Mouse (Mus musculus) brain, embryonic 14.5 days (tissue): ENCODE measurements around the gene Golm1. TPM values are rescaled to one million over a fixed set of nuclear protein-coding genes. Genes with fewer than 3 reads are reported as not detected.

ENCODE experiments used
- DNase-seq: peaks from one replicate; pipeline ENCODE4 v3.0.0-alpha.2; 2011; ENCODE audit warnings: low read depth
- CTCF ChIP-seq: fragments of 200-500 bp; IDR thresholded peaks from 2 replicates; pipeline ENCODE4 v1.5.1; 2012; ENCODE audit warnings: inconsistent platforms, mild to moderate bottlenecking, moderate library complexity, borderline replicate concordance; ENCODE audit not compliant: insufficient read depth, insufficient read length; ENCODE audit errors: extremely low read depth
- POLR2A ChIP-seq: fragments of 200-500 bp; IDR thresholded peaks from 2 replicates; pipeline ENCODE4 v1.6.1; 2012; ENCODE audit warnings: mild to moderate bottlenecking, inconsistent platforms, borderline replicate concordance; ENCODE audit not compliant: poor library complexity, insufficient read depth, insufficient read length, severe bottlenecking; ENCODE audit errors: extremely low read depth
- polyA plus RNA-seq: library from polyadenylated mRNA; depleted of rRNA; stranded (reverse); fragments of >200 nt; gene quantifications from 2 replicates; pipeline ENCODE4 v1.2.3, GENCODE M21; 2012

Gene Golm1
- polyA plus RNA-seq, 1 experiment, result 25.8 TPM

DNA sequence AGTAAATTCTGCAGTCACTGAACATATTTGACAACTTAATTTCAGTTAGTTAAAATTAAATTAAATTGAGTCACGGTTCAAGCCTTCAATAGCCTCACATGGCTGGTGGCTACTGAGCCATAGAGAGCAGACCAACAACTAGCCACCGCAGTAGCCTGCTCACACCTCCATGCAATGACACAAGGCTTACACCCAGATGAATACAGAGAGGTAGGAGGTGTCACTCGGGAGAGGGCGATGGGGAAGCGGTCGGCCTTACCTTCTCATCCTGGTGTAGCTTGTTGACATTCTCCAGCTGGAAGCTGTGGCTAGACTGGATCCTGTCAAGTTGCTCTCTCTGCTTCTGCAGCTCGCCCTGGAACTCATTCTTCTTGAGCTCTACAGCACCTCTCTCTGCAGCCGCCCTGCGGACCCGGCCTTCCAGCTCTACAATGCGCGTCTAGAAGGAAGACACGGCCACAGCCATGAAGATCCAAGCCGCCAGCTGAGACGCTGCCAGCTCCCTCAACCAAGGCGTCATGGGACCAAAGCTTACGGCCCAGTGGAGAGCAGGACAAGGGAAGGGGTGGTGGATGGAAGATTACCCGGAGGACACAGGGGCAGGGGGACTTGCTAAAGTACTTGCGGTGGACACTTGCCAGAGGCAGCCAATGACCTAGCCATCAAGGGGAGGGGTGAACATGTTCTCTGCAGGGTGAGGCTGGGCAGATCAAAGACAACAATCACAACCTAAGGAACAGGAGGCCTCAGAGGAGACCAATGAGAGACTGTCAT, 11.5 kb downstream of the Golm1 start:
- TF ChIP-seq CTCF (no peak), POLR2A (no peak)
- DNase-seq, result no peak

DNA sequence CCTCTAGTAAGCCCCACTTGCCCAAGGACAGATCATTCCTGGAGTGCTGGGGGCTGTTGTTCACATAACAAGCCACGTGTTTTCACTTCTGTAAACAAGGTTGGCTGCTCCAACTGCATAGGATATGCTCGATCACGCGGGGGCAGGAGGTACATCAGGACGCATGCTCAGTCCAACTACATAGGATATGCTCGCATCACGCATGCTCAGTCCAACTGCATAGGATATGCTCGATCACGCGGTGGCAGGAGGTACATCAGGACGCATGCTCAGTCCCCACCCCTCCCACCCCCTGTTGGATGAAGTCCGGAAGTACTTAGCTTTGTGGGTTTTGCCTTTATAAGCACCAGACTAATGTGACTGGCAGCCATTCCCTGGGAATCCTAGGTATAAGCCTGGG, 13.6 kb downstream of the Golm1 start:
- TF ChIP-seq CTCF, result no peak
- TF ChIP-seq POLR2A, result no peak
- DNase-seq, result no peak

DNA sequence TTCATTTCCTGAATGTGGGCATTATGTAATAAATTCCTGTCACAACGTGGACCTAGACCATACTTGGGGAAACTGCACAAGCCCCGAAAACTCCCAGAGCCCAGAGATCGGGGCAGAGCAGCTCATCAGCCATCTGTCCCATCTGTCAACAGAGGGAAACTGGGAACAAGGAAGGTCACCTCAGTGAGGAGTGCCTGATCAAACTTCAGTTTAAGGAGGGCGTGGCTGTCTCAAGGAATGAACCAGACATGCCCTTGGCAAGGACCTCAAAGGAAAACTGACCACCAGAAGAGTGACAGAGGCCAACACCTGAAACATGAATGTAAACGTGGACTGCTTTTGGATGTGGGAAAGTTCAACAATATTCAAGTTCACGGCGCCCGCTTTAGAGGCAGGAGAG, 14.2 kb downstream of the Golm1 start:
- TF ChIP-seq POLR2A, result no peak
- TF ChIP-seq CTCF, result no peak
- DNase-seq, result no peak

DNA sequence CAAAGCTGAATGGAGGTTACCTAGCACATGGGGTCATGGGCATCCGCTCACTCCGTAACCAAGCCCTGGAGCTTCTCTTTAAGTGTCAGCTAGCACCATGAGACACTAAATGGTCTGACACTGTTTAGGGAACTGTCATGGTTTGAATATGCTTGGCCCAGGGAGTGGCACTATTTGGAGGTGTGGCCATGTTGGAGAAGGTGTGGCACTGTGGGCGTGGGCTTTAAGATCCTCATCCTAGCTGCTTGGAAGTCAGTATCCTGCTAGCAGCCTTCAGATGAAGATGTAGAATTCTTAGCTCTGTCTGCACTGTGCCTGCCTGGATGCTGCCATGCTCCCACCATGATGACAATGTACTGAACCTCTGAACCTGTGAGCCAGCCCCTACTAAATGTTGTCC, 15.2 kb downstream of the Golm1 start:
- no peak for DNase-seq
- TF ChIP-seq POLR2A, result no peak
- TF ChIP-seq CTCF, result no peak

DNA sequence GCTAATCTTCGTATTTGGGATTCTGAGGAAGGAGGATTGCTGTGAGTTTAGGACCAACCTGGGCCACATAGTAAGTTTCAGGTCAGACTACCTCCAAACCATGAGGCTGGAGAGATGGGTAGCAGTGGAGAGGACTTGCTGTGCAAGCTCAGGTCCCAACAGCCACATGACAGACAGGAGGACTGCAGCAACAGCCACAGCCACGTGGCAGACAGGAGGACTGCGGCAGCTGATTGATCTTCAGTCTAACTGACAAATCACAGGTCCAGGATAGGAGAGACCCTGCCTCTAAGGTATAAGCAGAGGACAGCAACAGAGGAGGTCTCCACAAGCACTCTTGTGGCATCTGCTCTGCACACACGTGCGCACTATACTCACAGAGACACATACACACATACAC, 17.8 kb downstream of the Golm1 start:
- no peak for TF ChIP-seq POLR2A
- TF ChIP-seq CTCF, result no peak
- DNase-seq, result no peak

DNA sequence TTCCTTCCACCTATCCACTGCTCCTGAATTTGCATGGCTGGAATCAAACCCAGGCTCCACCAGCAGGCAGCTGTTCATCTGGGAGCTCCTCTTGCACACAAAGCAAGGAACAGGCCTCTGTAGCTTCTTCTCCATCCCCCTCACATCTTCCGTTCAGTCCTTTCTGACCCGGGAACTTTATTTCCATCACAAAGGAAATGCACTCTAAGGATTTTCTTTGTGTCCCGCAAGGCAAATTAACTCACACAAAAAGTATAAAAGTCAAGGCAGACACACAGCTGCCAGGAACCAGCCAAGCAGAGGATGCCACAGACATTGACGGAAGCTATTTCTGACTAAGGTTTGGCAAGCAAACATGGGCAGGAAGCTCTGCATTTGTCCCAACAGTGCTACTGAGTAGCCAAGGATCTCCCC, 18.6 kb downstream of the Golm1 start:
- peak; percentile 77 for DNase-seq
- TF ChIP-seq POLR2A (no peak), CTCF (no peak)

DNA sequence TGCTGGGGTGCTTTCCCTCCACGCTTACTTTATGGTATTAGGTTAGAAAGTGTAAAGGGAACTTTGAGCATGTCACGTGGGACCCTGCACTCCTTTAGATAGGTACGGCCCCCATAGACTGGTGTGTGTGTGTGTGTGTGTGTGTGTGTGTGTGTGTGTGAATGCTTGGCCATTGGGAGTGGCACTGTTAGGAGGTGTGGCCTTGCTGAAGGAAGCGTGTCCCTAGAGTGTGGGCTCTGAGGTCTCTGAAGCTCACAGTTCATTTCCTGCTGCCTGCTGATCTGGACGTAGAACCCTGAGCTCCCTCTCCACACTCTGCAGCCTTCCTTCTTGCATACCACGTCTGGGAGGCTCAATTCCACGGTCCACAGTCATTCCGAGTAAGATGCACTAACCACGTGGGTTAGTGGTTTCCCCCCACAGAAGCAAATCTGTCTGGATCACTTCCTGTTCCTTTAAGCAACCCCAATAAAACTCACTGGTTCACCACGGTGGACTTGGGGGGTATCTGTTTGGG, 19.2 kb downstream of the Golm1 start:
- no peak for TF ChIP-seq CTCF
- no peak for TF ChIP-seq POLR2A
- DNase-seq, result no peak

DNA sequence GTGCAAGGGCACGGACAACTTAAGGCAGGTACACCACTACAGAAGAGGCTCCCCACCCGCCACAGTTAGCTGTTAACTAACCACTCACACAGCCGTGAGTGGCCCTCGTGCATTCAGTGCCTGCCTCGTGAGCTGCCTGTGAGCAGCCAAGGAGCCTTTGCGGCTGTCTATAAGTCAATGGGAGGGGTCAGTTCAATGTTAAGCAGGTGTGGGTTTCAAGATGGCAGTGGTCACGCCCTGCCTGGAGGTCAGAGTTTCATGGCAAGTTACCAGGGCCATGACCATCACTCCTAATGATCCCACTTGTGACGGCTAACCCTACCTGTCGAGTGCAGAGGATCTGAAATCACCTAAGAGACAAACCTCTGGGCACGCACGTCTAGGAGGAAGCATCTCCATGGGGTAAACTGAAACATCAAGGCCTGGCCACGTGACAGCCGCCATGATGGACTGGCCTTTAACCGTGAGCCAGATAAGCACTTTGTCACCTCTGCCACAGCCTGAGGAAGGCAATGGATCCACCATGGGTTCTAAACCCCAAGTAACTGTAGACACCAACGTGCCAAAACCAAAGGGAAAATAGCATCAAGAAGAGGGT, 19.8 kb downstream of the Golm1 start:
- no peak for DNase-seq
- TF ChIP-seq CTCF, result no peak
- TF ChIP-seq POLR2A, result no peak

DNA sequence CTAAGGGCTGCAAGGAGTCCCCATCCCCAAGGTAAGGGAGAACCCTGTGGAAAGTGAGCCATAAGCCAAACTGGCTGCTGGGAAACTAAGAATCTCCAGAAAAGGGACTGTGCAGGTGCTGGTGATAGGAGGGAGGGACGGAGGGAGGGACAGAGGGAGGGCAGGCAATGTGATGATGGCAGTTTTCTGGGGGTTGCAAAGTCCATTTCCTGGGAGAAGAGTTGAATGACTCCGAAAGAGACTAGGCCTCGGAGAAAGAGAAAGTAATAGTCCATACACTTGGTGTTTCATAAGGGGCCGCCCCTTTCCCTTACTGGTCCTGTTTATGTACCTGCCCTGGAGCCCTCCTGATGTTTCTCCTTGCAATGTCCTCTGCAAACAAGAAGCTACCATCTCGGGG, 21.1 kb downstream of the Golm1 start:
- no peak for DNase-seq
- no peak for TF ChIP-seq CTCF
- TF ChIP-seq POLR2A, result no peak

DNA sequence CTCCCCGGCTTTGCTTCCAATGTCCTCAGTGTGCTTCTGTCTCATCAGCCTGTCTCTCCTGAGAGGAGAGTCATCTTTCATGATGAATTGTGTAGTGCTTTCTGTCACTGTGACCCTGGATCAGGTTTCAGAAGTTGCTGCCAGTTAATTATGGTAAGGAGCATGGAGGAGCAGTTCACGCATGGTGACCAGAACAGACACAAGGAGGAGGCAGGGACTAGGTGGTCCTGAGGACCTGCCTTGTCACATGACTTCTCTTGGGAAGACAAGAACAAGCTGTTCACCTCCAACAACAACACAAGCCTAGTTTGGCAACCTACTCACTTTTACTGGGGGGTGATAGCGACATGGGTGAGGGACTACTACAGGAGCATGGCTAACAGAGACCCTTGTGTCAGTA, 22.5 kb downstream of the Golm1 start:
- DNase-seq, result no peak
- TF ChIP-seq POLR2A (no peak), CTCF (no peak)

DNA sequence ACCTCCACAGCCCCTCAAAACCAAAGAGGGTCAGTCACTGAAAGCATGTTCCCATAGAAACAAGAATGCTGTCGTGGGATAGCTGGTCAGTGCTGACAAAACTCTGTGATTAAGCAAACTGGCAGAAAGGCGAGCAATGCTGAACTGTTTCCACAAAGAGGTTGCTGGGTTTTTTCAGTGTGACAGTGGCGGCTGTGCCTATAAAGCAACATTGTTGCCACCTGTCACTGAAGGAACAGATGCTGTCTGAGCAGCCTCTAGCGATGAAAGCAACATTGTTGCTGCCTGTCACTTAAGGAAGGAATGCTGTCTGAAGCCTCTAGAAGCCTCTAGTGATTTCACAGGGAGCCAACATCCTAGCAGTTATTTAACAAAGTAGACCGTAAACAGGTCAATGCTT, 23.0 kb downstream of the Golm1 start:
- DNase-seq, result peak; percentile 78
- TF ChIP-seq CTCF (no peak), POLR2A (no peak)

DNA sequence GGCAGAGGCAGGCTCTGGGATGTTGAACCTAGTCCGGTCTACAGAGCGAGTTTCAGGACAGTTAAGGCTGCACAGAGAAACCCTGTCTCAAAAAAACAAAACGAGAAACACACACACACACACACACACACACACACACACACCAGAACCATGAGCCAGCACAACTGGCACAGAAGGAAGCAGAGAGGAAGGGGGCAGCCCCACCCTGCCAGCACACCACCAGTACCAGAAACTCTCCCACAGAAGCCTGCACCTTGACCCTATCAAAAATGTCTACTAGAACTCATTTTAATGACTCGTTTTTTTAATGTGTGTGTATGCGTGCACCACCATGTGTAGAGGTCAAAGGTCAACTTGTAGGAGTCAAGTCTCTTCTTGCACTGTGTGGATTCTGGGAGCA, 25.8 kb downstream of the Golm1 start:
- no peak for TF ChIP-seq CTCF
- TF ChIP-seq POLR2A, result no peak

DNA sequence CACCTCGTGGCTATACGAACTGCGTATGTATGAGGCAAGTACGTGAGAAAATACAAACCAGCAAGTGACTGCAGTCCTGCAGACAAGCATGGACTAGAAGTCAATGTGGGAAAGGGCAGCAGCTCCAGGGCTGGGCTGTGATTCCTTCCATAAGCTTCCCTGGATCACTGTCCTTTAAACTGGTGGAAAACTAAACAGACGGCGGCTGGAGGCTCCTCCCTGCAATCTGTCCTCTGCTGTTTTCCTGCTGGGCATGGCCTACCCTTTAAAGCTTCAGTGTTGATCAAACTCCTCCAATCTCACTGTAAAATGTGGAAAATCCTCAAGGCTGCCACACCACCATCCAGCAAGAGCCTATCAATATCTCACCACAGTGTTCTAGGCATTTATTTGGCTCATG, 27.0 kb downstream of the Golm1 start:
- TF ChIP-seq CTCF, result no peak
- TF ChIP-seq POLR2A, result no peak
- no peak for DNase-seq

More for the DNA sequence above, 25.8 kb downstream of the Golm1 start:
- DNase-seq, result no peak

DNA sequence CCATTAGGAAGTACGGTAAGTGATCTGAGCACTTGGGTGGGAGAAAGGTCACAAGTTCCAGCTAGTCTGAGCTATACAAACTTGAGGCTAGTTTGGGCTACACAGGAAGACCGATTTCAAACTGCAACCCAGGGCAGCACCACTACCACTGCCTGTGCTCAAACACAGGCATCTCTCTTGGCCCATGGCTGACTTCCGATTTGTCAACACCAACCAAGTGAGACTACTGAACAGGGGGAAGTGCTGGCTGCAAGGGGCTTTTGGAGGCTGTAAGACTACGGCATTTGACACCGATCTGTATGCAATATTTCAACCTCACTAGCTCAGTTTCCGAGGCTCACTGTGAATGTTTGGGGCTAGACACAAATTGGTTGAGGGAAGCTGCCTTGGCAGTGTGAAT, 28.1 kb downstream of the Golm1 start:
- no peak for DNase-seq
- TF ChIP-seq POLR2A, result no peak
- no peak for TF ChIP-seq CTCF
